Mouse (Mus musculus) E14TG2a.4 (cell line): ENCODE measurements at regions not wholly inside any gene's neighbourhood (a gene's known extent, or its start where the extent isn't known, plus 50 kb on each side); places are given as distances from the start of the nearest gene placed in this dataset.

Source experiments
- CTCF ChIP-seq: conservative IDR thresholded peaks from 2 replicates; pipeline ENCODE4 v1.5.1; 2014; ENCODE audit warnings: low read length
- NANOG ChIP-seq: IDR thresholded peaks from 2 replicates; pipeline ENCODE4 v1.6.1; 2014; ENCODE audit warnings: borderline replicate concordance, low read length, mixed read lengths
- POU5F1 ChIP-seq: IDR thresholded peaks from 2 replicates; pipeline ENCODE4 v1.6.1; 2014; ENCODE audit warnings: low read length, borderline replicate concordance

DNA sequence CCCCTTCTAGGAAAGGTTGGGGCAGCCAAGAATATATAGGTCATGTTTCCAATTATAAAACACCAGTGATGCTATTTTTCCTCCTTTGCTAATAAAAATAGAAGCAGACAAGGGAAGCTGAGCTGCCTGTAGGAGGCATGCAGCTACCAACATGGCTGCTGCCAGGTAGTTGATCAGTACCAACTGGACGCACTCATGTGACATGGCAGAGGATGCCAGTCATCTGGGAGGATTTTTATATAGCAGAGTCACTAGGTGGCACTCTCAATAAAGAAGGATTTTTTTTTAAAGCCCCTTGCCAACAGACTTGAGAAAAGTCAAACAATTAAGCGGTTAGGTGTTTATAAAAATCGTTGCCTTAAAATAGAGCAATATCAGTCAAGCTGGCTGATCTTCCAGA is 273.5 kb downstream of the Mex3b start:
- TF ChIP-seq CTCF (no peak), NANOG (no peak), POU5F1 (no peak)
